Mouse (Mus musculus) C2C12 (cell line): ENCODE results near the gene T. TPM values are rescaled to one million over a fixed set of nuclear protein-coding genes. Genes with fewer than 3 reads are reported as not detected.

ENCODE experiments used
- H3K27me3 ChIP-seq: one replicate; pipeline ENCODE4 v1.6.1; 2011; ENCODE audit not compliant: control insufficient read depth, insufficient read depth, insufficient read length
- H3K36me3 ChIP-seq: one replicate; pipeline ENCODE4 v1.6.1; 2011; ENCODE audit not compliant: control insufficient read depth, insufficient read depth
- H3K4me3 ChIP-seq: one replicate; pipeline ENCODE4 v1.5.1; 2011; ENCODE audit warnings: mild to moderate bottlenecking, control low read depth; ENCODE audit not compliant: poor library complexity, insufficient read depth, severe bottlenecking
- H3K79me2 ChIP-seq: one replicate; pipeline ENCODE4 v1.6.1; 2011; ENCODE audit not compliant: control insufficient read depth, insufficient read depth
- H3K79me3 ChIP-seq: one replicate; pipeline ENCODE4 v1.6.1; 2011; ENCODE audit warnings: low read depth, control low read depth
- H3ac ChIP-seq: one replicate; pipeline ENCODE3; 2011; ENCODE audit warnings: low read depth; ENCODE audit not compliant: control insufficient read depth, insufficient read length
- CEBPB ChIP-seq: IDR thresholded peaks from one replicate; pipeline ENCODE4 v1.6.1; 2011; ENCODE audit warnings: low read depth, mild to moderate bottlenecking, control low read depth, moderate library complexity
- CTCF ChIP-seq: IDR thresholded peaks from one replicate; pipeline ENCODE4 v1.5.1; 2011; ENCODE audit not compliant: control insufficient read depth, insufficient read depth, insufficient read length
- FOSL1 ChIP-seq: IDR thresholded peaks from one replicate; pipeline ENCODE4 v1.8.0; 2011; ENCODE audit warnings: mild to moderate bottlenecking, low read length; ENCODE audit not compliant: poor library complexity, insufficient read depth, severe bottlenecking
- MAX ChIP-seq: IDR thresholded peaks from one replicate; pipeline ENCODE4 v1.6.1; 2011; ENCODE audit warnings: mild to moderate bottlenecking, control low read depth
- MYOD1 ChIP-seq: IDR thresholded peaks from one replicate; pipeline ENCODE4 v1.6.1; 2011; ENCODE audit warnings: low read depth; ENCODE audit not compliant: control insufficient read depth, insufficient read length
- MYOG ChIP-seq: IDR thresholded peaks from one replicate; pipeline ENCODE4 v1.6.1; 2011; ENCODE audit not compliant: control insufficient read depth, insufficient read length; ENCODE audit errors: extremely low read depth
- USF1 ChIP-seq: IDR thresholded peaks from one replicate; pipeline ENCODE4 v1.6.1; 2011; ENCODE audit warnings: low read depth, mild to moderate bottlenecking, control low read depth, moderate library complexity
- polyA plus RNA-seq: library from polyadenylated mRNA; unstranded; fragments of >200 nt; fragmentation: generic; extraction: Trizol; gene quantifications from one replicate; pipeline ENCODE4 v1.2.1, GENCODE M21; 2012; ENCODE audit warnings: missing spikeins

Gene T
- polyA plus RNA-seq, 1 experiment, result not detected

DNA sequence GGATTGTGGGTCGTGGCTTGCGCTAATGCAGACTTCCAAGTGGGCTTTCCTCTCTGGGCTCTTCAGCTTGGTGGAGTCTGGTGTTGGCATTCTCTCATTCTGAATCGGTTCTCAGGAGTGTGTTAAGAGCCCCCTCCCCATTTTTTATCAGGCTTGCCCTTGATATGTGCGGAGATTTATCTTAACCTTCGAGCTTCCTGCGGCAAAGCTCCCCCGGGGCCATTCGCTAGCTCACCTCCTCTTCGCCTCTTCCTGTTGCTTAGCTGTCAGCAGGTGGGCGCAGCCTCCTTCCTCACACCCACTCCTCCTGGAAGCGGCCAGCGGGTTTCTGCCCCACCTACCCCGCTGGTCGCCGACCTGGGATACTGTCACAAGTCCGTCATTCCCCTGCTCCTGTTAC, 4.8 kb upstream of the T start:
- TF ChIP-seq USF1 (no peak), FOSL1 (no peak), MYOG (no peak), CEBPB (no peak), MAX (no peak), MYOD1 (no peak), CTCF (no peak)
- H3K79me3 ChIP-seq, result no peaks in the 10 kb centered on the region
- no peaks in the 10 kb centered on the region for H3K36me3 ChIP-seq
- H3K4me3 ChIP-seq, result no peak overlapping the region
- no peak overlapping the region for H3ac ChIP-seq
- peaks cover 66% of the 10 kb centered on the region for H3K27me3 ChIP-seq
- no peaks in the 10 kb centered on the region for H3K79me2 ChIP-seq

DNA sequence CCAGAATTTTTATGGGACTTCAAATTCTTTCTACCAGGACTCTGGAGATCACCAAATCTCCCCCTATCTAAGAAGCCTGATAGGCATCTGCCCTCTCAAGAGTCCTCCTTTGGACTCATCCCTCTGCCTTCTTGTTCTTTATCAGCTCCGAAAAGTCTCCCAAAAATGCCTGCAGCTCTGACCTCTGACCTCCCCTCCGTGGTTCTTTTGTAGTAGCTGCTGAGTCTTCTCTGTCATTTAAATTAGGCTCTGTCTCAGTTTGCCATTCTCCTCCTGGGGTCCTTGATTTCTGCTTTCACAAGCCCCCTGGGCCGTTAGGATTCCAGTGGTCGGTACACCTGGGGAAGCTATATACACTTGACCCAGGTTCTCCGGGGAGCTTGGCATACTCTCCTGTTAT, 4.3 kb upstream of the T start:
- peaks cover 70% of the 10 kb centered on the region for H3K27me3 ChIP-seq
- TF ChIP-seq CTCF, result no peak
- no peak for TF ChIP-seq MYOG
- no peak for TF ChIP-seq MYOD1
- no peak for TF ChIP-seq FOSL1
- TF ChIP-seq USF1, result no peak
- TF ChIP-seq CEBPB, result no peak
- no peak for TF ChIP-seq MAX
- H3K79me3 ChIP-seq, result no peaks in the 10 kb centered on the region
- H3K4me3 ChIP-seq, result no peak overlapping the region
- no peaks in the 10 kb centered on the region for H3K79me2 ChIP-seq
- no peak overlapping the region for H3ac ChIP-seq
- no peaks in the 10 kb centered on the region for H3K36me3 ChIP-seq

DNA sequence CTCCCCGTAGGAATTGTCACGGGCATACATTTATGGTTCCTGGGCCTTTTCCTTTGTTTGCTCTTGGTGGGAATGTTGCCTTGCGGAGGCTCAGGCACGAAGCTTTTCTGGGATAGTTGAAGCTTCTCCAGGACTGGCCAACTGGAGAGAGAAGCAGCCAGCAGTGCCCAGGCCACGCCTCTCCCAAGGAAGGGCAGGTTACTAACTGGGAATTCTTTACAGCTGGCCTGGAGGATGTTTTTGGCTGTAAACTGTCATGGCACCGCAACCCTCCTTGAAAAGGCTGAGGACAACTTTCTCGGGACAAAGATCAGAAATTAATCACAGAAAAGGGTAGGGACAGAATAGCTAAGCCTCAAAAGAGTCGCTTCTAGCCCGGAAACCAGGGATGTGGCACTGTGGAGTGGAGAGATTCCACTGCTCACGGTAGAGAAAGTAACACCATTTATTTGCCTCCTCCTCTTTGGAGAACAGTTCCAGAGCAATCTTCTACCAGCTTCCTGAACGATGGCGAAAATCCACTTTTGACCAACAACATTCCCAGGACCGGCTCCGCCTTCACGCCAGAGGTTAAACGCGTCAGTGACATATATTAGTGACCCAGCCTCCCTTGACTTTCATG, 1.9 kb upstream of the T start:
- Histone ChIP-seq H3K79me2 (no peaks in the 10 kb centered on the region), H3K36me3 (no peaks in the 10 kb centered on the region), H3K79me3 (no peaks in the 10 kb centered on the region), H3K27me3 (peaks cover 85% of the 10 kb centered on the region), H3ac (no peak overlapping the region), H3K4me3 (no peak overlapping the region)
- TF ChIP-seq MYOG (no peak), CTCF (no peak), MYOD1 (no peak), CEBPB (no peak), FOSL1 (no peak)

DNA sequence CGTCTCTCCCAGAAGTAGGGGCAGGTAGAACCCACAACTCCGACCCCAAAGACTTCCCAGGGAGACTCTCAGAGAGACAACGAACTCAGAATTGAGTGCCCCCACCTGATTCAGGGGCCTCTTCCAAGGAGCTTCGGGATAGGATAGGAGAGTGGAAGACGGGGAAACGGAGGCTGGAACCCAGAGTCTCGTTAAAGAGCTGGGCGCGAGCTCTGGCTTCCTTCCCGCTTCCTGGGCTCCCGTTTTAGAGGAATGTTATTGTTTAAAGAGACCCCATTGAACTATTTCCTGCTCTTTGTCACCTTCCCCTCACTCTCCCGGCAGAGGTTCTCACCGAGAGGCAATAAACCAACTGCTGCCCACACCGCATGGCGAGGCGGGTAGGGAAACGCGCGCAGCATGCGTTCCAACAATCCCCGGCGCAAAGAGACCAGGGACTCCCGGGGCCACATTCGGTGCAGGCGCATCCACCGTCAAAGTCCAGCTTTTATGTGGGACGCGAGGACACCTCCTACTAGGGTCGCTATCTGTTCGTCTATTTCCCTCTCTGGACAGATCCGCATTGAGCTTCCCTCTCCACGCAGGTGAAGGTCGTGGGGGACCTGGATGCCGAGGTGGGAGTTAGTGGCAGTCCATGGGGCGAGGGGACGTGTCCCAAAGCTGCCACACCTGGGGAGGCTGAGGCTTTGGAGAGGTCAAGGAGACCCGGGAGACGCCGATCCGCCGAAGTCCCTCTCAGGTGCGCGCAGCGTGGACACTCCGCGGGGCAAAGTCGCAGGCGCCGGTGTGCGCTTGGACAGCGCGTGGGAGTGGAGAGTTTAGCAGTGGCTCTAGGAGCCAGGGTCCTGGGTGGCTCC, 874 bp upstream of the T start:
- H3K79me2 ChIP-seq, result no peaks in the 10 kb centered on the region
- H3K27me3 ChIP-seq, result peaks cover 86% of the 10 kb centered on the region
- no peak overlapping the region for H3K4me3 ChIP-seq
- no peak overlapping the region for H3ac ChIP-seq
- H3K79me3 ChIP-seq, result no peaks in the 10 kb centered on the region
- TF ChIP-seq FOSL1 (no peak), CEBPB (no peak), MAX (no peak)
- H3K36me3 ChIP-seq, result no peaks in the 10 kb centered on the region

DNA sequence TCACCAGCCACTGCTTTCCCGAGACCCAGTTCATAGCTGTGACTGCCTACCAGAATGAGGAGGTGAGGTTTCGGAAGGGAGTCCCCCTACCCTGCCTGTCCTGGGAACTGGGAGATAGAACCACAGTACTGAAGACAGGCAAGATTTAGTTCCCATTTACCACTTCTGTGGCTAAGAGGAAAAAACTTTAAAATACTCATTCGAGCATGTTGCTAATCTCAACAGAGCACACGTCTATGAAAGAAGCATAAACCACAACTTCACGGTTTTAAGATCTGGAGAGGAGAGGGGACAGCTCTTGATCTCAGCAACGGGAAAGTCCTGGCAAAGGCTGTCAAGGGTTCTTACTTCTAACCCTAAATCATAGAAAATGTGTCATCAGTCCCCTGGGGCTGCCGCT, 2.0 kb downstream of the T start:
- Histone ChIP-seq H3ac (no peak overlapping the region), H3K79me3 (no peaks in the 10 kb centered on the region), H3K4me3 (no peak overlapping the region), H3K27me3 (peaks cover 72% of the 10 kb centered on the region), H3K79me2 (no peaks in the 10 kb centered on the region), H3K36me3 (no peaks in the 10 kb centered on the region)
- TF ChIP-seq FOSL1 (no peak), CTCF (no peak), USF1 (no peak), MYOD1 (no peak), CEBPB (no peak), MYOG (no peak), MAX (no peak)
